Mouse (Mus musculus) thymus, postnatal 0 days (tissue): ENCODE data around the gene Asic1. TPM values are rescaled to one million over a fixed set of nuclear protein-coding genes. Genes with fewer than 3 reads are reported as not detected.
"Not testable (repeated sequence)": the region's sequence is repeated elsewhere in the genome, so short reads cannot be mapped to it uniquely, and the experiment has no call there.

Experiments used
- DNase-seq: peaks from one replicate; pipeline ENCODE4 v3.0.0-alpha.2; 2015; ENCODE audit warnings: low spot score
- polyA plus RNA-seq: library from polyadenylated mRNA; unstranded; fragments of >200 nt; fragmentation: Nextera tagmentation; extraction: Ambion mirVana; gene quantifications from 2 replicates; pipeline ENCODE4 v1.2.1, GENCODE M21; 2015

Gene Asic1
- polyA plus RNA-seq, 1 experiment from 2014 or later, result 1.1 TPM

DNA sequence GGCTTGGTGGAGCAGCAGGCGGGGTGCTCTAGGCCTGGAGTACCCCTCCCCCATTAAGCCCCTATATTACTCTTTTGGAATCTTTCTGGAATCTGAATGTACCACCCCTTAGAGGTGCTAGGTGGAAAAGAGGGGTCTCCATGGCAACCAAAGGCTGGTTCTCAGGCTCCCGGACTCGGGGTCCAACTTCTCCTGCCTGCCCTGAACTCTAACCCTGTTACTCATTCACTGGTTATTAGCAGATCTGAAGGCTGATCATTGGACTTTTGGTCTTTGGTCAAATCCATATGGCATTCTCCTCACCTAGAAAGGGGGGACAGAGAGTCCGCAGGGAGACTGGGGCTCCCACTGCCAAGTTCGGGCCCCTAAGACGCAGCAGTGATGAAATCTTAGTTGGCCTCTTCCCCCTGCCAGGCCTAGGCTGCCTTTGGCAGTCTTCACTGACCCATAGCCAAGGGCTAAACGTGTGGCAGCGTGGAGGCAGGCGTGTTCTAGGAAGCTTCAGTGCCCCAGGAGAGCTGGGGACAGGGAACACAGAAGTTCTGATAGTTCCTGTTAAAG, 48.4 kb downstream of the Asic1 start:
- DNase-seq, result no peak

DNA sequence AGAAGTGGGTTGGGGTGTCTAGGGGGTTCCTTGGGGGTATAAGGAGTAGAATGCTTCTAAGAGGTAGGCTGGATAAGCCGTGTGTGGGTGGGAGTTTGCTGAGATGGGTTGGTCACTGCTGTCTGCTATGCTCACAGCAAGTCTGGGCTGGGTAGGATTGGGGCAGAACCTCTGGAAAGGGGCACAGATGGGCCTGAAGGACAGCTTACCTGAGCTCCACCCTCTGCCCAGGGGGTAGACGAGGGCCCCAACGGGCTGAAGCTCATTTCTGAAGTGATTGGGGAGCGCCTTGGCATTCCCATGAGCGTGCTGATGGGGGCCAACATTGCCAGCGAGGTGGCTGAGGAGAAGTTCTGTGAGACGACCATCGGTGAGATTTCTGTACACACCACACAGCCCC, 49.7 kb downstream of the Asic1 start:
- no peak for DNase-seq

DNA sequence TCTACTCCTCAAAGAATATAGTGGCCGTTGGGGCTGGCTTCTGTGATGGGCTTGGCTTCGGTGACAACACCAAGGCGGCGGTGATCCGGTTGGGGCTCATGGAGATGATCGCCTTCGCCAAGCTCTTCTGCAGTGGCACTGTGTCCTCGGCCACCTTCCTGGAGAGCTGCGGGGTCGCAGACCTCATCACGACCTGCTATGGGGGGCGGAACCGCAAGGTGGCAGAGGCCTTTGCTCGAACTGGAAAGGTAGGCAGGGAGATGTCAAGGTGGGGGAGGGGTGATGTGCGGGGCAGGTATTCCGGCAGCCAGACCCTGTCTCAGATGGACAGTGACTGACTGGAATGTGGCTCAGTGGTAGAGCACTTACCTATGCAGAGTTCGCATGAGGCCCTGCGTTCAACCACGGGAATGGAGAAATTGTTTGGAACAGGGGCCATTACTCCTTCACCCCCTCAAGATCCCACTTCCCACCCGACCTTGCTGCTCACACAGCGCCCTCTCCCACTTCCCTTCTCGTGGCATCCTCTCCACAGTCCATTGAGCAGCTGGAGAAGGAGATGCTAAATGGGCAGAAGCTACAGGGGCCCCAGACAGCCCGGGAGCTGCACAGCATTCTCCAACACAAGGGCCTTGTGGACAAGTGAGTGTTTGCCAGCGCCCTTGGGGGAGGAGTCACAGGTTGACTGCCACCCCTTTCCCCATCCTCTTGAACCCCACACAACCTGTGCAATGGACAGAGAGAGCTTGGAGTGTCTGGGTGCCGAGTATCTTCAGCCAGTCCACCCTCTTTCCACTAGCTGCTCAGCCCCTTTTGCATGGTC, 52.0 kb downstream of the Asic1 start:
- no peak for DNase-seq

DNA sequence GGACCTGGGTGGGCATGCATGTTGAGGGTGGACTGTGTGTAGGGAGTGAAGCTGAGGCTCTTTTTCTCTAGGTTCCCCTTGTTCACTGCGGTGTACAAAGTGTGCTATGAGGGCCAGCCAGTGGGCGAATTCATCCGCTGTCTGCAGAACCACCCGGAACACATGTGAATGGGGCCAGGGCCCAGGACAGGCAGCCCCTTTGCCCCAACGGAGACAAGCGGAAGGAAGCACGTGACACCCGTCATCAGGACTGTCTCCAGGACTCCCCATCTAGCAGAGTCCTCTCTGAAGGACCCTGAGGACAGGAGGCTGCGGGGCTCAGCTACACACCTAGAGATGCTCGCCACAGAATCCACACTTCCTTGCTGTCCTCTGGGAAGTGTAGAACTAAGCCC, 52.9 kb downstream of the Asic1 start:
- no peak for DNase-seq

DNA sequence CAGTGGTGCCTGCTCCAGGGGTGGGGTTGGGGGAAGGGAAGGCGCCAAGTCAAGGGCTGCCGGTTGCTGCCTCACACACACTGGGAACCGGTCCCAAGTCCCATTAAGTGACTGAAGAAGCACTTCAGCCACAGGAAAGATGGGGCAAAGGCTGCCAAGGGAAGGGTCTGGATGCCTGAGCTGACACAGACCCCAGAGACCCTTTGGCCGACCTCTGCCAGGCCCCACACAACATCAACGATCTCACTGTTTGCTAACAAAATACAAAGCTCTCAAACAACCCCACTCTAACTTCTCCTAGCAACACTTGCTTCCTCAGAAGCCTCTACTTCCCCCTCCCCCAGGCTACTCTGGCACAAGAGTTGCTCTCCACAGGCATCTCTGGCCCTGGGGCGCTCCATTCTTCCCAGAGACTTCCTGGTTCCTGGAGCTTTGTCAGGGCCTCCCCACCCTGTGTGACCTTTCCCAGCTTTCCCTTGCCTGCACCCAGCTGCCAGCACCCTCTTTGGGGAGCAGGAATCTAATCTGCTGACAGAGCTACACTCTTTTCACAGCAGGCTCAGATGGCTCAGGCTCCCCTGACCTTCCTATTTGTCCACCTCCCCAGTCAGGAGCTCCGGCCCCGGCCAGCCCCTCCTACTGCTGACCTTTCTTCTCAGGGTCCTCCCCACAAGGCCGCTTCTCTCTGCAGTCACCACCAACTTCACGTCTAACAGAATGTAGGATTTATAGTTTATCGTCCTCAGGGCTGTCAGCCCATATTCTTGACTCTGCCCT, 53.5 kb downstream of the Asic1 start:
- no peak for DNase-seq

DNA sequence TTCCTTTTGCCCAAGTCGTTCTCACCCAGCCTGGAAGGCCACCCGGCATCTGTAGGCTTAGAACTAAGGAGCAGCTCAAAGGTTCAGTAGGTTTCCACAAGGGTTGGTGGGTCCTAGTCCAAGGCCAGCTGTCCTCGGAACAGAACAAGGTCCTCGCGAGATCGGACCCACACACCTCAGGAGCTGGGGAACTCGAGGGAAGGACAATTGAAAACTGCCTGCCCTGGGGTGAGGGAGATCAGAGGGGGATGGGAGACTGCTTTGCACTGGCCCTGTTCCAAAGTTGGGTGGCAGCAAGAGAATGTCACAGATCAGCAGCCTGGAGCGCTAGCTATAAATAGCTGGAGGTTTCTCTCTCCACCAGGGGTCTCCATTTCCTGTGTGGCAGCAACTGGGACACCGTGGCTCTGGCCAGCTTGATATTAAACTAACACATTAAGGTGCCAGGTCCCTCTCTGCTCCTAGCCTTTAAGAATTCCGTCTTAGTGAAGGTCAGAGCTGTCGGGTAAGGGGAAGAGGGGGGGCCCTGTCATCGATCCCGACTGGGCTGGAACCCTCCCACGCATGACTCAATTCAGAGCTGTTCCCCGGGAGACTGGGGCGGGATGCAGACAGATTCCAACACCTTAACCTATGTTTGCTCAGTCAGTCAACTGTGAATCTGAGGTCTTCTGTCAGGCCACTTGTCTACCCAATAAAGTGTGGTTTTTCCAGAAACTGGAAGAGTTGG, 54.3 kb downstream of the Asic1 start:
- peak; percentile 72 for DNase-seq

DNA sequence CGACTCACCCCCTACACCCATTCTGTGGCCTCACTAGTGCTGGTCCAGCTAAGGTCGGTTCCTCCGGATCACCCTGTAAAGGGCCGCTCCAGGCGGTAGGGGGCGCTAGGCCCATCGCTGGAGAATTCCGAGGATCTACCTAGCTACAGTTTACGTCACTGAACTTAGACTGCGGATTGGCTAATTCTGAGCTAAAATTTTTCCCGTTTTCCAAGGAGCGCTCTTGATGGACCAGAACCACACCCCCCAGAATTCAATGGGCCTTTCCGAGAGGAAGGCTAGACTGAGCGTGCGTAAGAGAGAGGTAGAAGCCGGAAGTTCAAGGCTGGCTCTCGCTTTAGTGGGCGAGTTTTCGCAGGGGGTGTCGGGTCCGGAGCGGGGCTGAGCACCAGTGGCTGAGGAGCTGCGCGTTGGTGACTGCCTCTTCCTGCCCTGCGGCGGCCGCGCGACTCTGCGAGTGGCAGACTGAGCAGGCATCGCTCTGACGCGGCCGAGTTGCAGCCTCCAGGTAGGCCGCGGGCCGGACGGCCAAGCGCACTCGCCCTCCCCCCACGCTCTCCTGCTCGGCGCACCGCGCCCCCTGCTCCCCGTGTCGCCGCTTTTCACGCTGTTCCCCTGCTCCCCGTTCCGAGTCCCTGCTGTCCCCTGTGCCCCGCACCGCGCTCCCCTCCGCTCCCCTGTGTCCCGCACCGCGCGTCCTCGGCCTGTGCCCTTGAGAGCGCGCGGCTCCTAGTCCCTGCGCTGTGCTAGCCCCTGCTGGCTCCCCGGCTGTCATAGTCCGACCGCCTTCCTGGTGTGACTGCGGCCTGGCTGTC, 55.4 kb downstream of the Asic1 start, which contains the start of gene Cox14:
TSS of gene Cox14 (plus strand) at position 278 of the 815 bp plus-strand sequence.
- DNase-seq, result peak; percentile 96

DNA sequence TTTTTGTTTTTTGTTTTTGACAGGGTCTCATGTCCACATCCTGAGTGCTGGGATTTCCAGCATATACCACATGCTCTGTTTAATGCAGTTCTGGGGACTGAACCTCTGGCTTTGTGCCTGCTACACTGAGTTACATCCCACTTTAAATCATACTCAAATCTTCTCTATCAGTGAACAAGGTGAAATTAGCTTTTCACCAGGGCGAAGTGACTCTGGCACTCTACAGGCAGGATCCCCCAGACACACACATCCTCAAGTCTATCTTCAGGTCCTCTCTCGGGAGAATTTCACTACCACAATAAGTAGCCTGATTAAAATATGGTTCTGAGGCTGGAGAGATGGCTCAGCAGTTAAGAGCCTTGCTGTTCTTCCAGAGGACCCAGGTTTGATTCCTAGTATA, 56.4 kb downstream of the Asic1 start:
- no peak for DNase-seq

DNA sequence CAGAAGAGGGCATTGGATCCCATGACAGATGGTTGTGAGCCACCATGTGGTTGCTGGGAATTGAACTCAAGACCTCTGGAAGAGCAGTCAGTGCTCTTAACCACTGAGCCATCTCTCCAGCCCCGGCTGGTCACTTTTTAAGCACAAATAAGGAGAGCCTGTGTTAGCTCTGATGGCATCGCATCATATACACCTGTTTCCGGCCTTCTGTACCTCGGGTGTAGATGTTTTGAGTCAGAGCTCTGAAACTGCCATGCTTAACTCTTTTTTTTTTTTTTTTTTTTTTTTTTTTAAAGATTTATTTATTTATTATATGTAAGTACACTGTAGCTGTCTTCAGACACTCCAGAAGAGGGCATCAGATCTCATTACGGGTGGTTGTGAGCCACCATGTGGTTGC, 56.9 kb downstream of the Asic1 start:
- DNase-seq, result not testable (repeated sequence)

DNA sequence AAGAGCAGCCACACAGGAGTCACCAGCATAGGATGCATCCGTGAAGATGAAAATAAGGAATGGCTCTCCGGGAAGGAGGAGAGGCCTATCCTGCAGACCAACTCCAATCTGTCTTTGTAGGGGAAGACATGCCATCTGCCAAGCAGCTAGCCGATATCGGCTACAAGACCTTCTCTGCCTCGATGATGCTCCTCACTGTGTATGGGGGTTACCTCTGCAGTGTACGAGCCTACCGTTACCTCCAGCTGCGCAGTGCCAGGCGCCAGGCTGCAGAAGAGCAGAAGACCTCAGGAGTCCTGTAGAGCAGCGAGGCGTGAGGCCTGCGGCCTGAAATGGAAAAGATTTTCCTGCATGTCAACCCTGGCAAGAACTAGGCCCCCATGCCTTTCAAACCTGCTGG, 57.4 kb downstream of the Asic1 start:
- no peak for DNase-seq

DNA sequence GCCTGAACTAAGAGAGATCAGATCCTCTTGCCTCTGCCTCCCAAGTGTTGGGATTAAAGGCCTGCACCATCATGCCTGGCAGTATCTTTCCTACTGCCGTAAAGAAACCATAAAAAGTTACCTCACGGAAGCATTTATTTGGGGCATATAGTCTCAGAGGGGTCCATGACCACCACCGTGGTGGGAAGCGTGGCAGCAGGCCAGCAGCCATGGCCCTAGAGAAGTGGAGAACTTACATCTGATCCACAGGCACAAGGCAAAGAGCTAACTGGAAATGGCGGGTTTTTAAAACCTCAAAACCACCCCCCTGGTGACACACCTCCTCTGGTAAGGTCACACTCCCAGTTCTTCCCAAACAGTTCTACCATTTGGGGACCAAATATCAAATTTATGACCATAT, 58.0 kb downstream of the Asic1 start:
- no peak for DNase-seq

DNA sequence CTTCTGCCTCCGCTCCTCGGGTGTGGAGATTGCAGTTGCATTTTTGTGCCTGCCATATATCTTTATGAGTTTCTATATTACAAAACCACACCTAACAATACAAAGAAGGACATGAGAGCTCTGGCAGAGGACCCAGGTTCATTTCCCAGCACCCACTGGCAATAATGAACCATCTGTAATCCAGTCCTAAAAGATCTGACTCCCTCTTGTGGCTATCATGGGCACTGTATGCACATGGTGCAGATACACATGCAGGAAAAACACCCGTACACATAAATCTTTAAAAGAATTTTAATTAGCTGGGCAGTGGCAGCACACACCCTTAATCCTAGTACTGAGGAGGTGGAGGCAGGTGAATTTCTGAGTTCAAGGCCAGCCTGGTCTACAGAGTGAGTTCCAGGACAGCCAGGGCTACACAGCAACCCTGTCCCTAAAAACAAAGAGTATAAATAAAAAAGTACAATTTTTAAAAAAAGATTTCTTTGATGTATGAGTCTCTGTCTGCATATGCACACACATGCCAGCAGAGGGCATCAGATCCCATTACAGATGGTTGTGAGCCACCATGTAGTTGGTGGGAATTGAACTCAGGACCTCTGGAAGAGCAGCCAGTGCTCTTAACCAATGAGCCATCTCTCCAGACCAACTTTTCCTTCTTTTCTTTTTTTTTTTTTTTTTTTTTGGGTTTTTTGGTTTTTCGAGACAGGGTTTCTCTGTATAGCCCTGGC, 59.1 kb downstream of the Asic1 start:
- peak; percentile 36 for DNase-seq

DNA sequence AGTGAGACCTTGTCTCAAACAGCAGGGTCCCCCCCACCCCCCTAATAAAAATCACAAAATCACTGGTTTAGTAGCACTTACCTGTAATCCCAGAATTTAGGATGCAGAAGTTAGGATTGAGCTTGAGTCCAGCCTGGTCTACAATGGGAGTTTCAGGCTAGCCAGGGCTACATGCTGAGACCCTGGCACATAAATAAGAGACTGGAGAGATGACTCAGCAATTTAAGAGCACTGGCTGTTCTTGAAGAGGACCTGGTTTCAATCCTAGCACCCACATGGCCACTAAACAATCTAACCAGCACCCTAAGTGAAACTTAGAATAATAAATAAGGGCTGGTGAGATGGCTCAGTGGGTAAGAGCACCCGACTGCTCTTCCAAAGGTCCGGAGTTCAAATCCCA, 61.0 kb downstream of the Asic1 start:
- no peak for DNase-seq

DNA sequence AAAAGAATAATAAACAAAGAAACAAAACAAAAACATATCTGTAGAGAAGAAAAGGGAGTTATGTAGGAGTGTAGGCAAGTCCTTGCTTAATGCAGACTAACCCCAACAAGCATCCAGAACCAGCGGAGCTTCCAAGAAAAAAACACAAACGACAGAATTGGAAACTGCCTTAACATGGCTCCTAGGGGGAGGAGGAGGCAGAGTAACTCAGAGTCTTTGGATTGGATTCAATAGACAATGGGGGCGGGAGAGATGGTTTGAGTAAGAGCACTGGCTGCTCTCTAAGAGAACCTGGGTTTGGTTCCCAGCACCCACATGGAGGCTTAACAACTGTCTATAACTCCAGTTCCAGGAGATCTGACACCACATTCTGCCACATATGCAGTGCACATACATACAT, 61.5 kb downstream of the Asic1 start:
- DNase-seq, result no peak

DNA sequence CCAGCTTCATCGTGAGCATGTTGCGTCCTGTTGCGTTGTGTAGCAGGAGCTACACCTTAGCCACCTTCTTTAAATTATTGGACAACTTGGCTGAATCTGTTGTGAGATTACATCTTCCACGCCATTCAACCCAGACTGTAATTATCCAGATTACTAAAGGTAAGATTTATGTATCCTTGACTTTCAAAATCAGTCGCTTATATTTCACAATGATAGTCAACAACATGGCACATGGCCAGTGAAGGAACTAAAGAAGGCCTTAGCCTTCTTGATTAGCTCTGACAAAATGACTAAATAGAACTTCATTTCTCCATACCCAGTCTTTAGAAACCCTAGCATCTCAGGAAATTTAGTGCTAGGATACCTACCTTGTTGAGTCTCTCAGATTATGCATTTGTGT, 63.0 kb downstream of the Asic1 start:
- no peak for DNase-seq

DNA sequence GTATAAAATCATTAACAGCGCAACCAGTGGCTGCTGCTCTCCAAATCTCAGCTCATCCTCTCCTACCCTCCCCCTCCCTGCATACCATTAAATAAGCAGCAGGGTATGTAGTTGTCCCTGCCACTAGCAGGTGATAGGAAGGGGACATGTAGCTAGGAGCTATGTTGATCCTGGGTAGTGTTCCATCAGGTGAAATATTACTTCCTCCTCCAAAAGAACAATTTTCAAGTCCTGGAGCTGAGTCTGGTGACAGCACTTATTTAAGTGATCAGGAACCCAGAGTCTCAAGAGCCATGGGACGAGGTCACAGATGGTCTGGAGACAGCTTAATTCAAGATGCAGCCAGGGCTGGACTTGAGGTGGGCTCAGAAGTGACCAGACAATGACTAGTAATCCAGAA, 65.5 kb downstream of the Asic1 start:
- no peak for DNase-seq

DNA sequence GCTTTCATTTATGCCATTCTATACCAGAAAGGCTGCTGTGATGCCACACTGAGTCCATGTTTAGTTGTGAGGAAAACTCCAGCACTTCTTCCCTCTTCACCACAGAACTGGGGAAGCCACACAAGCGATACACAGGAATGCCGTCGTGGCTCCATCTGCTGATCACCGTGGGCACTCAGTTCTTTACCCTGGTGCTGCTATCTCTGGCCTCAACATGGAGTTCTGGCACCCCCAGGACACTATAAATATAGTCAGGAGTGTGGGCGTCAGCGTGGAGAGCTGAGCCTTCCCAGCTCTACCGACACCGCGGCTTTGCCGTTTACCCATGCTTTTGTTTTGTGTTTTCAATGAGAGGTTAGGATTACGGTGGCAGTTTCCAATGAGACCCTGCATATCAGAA, 66.5 kb downstream of the Asic1 start:
- no peak for DNase-seq

DNA sequence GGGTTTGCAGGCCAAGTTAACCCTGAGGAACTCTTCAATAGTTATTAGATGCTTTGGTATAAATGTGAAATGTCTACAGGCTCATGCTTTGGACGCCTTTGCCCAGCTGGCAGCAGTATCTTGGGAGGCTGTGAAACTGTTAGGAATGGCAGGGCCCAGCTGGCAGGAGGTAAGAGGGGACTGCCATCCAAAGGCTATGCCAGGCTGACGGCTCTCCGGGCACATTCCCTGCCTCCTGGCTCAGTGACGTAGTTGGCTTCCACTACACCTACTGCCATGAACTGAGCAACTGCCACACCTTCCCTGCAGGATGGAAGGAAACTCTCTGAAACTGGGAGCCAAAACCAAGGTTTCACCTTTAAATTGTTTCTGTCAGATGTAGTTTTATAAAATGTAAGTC, 70.1 kb downstream of the Asic1 start:
- DNase-seq, result no peak
